Mouse (Mus musculus) lung, adult 2 months (tissue): Measurements from ENCODE around the gene Gm20696. TPM values are rescaled to one million over a fixed set of nuclear protein-coding genes. Genes with fewer than 3 reads are reported as not detected.

Experiments used
- DNase-seq: peaks from one replicate; pipeline ENCODE4 v3.0.0; 2022
- H3K4me1 ChIP-seq: fragments of 200-500 bp; 2 replicates; pipeline ENCODE4 v1.6.1; 2011; ENCODE audit warnings: low read length; ENCODE audit not compliant: control insufficient read depth, insufficient read depth
- H3K4me3 ChIP-seq: fragments of 200-500 bp; replicated peaks from 2 replicates; pipeline ENCODE3; 2011; ENCODE audit warnings: low read depth, mild to moderate bottlenecking, control low read depth, low read length; ENCODE audit errors: extremely low read depth
- CTCF ChIP-seq: fragments of 200-500 bp; IDR thresholded peaks from 2 replicates; pipeline ENCODE4 v1.5.1; 2011; ENCODE audit warnings: mild to moderate bottlenecking, low read length, control low read depth; ENCODE audit not compliant: insufficient read depth
- POLR2A ChIP-seq: fragments of 200-500 bp; IDR thresholded peaks from 2 replicates; pipeline ENCODE4 v1.6.1; 2011; ENCODE audit warnings: low read depth, mild to moderate bottlenecking, control low read depth, low read length, borderline replicate concordance; ENCODE audit errors: extremely low read depth
- WGBS: fragments of 180-500 bp; shearing (Covaris S2); methylation state at CpG from one replicate; pipeline ENCODE4 v1.1.7; 2018; 5-methylcytosine and 5-hydroxymethylcytosine counted together
- polyA plus RNA-seq: library from polyadenylated mRNA; depleted of rRNA; stranded (reverse); fragments of >200 nt; gene quantifications from 2 replicates; pipeline ENCODE4 v1.2.3, GENCODE M21; 2012

The Gm20696 gene
- polyA plus RNA-seq, 1 experiment, result 1.4 TPM

DNA sequence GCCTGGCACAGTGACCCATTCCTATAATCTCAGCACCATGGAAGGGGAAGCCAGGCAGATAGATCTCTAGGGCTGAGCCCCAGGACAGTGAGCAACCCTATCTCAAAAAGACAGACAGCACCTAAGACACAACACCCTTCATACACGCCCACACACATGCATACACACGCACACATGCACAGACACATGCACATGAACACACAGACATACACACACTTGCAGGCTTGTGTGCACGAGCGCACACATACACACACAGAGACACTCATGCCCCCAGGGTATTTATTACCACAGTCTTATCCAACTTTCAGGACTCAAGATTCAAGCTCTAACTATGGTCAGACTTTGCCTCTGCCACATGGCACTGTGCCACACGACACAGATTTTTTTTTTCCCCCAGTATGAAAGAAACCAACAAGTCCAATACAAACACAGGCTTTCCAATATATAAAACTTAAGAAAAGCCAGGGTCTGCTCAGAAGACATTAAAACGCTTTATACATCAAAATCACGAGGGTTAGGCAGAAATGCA is 182.3 kb downstream of the Gm20696 start:
- no peak overlapping the region for H3K4me3 ChIP-seq
- H3K4me1 ChIP-seq, result peaks cover 10% of the 10 kb centered on the region
- no peak for TF ChIP-seq POLR2A
- no peak for TF ChIP-seq CTCF
- WGBS, result 81% methylated on average over 7 of the region's 7 CpGs
- DNase-seq, result no peak

DNA sequence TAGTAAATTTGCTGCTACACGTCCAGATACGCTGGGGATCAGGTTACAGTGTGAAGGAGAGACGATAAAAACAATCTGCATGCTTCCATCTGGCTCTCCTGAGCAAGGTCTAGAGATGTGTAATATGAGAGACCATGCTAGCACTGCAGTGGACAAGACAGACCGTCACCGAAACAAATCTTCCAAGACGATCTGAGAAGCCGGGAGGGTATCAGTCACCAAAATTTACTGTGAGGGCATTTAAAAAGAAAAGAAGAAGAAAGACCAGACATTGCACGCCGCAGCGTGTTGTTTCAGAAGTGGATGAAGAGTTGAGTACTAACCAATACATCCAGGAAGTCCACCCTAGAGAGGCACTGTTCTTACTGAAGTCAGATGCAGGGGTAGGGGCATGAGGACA is 183.0 kb downstream of the Gm20696 start:
- H3K4me3 ChIP-seq, result no peak overlapping the region
- no peak for DNase-seq
- 91% methylated on average over 10 of the region's 10 CpGs for WGBS
- peaks cover 10% of the 10 kb centered on the region for H3K4me1 ChIP-seq
- TF ChIP-seq POLR2A (no peak), CTCF (no peak)

DNA sequence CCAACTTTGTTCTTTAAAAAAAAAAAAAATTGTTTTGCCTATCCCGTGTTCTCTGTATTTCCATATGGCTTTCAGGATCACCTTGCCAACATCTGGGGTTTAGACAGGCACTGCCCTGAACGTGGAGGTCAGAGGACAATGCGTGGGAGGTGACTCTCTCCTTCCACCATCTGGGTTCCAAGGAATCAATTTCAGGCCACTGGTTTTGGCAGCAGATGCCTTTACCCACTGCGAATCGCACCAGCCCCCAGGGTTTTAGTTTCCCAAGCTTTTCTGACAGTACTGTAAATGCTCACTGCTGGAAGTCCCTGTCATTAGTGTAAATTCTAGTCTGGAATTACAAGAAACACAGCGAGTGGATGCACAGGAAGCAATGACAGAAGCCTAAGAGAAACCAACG is 185.0 kb downstream of the Gm20696 start:
- no peak overlapping the region for H3K4me3 ChIP-seq
- TF ChIP-seq CTCF (no peak), POLR2A (no peak)
- peaks cover 10% of the 10 kb centered on the region for H3K4me1 ChIP-seq
- DNase-seq, result no peak
- WGBS, result 82% methylated on average over 7 of the region's 7 CpGs

DNA sequence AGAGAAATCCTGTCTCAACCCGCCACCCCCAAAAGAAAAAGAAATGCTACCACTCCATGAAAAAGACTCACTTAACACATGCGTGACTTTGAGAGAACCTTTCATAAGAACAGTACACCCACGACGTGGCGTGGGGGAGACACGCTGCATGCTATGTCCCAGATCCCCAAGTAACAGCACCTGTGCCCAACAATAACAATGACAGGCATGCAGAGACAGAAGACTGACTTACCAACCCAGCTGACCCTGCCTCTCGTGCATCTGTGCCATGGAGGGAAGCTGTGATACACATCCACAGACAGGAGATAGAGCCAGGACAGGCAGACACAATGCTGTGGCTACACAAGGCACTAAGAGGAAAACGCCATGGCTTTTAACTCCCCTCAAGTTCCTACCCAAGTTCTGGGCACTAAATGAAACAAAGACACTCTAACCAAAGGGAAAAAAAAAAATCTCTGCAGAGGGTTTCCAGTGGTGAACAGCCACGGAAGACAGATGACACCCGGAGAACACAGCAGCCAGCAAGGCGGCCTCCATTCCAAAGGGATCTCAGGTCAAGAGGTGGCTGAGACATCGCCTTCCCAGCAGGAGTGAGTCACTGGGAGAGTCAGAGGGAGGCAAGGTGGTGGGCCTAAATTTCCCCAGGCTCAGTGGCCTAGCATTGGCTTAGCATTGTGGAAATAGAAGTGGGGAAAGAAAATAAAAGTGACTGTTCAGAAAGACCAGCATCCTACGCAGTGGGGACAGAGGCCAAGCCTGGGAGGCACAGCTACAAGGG is 187.5 kb downstream of the Gm20696 start:
- no peak overlapping the region for H3K4me3 ChIP-seq
- TF ChIP-seq POLR2A, result no peak
- TF ChIP-seq CTCF, result no peak
- peaks cover 2% of the 10 kb centered on the region; the same call in 1 of the 2 replicates for H3K4me1 ChIP-seq
- 86% methylated on average over 13 of the region's 13 CpGs for WGBS
- no peak for DNase-seq

DNA sequence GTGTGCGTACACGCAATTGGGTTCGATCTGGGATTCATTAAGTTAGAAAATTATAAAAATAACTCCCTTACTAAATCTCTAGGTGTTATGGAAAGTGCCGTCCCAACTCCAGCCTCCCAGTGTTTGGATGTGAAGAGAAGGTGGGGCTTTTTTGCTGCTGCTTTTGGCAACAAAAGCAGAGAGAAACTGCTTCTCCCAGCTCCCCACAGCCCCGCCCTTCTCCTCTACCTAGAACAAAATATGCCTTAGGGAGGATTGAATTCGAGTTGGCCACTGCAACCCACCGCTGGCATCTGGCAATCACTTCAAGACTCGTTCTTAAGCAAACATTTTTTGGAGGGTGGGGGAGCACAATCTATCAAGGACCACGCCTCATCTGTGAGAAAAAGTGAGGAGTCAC is 191.6 kb downstream of the Gm20696 start:
- WGBS, result 66% methylated on average over 9 of the region's 9 CpGs
- TF ChIP-seq POLR2A (no peak), CTCF (no peak)
- peaks cover 4% of the 10 kb centered on the region; the same call in 1 of the 2 replicates for H3K4me1 ChIP-seq
- no peak overlapping the region for H3K4me3 ChIP-seq
- DNase-seq, result no peak

DNA sequence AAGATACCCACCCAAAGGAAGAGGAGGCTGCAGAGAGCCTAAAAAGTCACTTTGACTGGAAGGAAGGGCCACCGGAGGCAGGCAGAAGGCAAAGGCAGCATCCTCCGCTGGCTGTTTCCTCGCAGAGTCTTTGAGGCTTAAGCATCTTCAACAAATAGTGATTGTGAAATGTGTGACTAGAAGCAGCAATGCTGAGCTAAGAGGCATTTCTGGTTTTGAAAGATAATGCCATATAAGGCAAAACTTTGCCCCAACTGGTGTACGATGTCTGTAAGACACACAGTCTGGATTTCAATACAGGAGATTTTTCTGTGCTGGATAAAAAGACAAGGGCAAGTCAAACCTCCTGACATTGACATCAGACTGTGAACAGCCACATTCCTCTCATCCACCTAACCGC is 195.7 kb downstream of the Gm20696 start:
- TF ChIP-seq CTCF, result no peak
- TF ChIP-seq POLR2A, result no peak
- Histone ChIP-seq H3K4me3 (no peak overlapping the region), H3K4me1 (peaks cover 4% of the 10 kb centered on the region; the same call in 1 of the 2 replicates)
- WGBS, result 80% methylated on average over 5 of the region's 5 CpGs
- no peak for DNase-seq

DNA sequence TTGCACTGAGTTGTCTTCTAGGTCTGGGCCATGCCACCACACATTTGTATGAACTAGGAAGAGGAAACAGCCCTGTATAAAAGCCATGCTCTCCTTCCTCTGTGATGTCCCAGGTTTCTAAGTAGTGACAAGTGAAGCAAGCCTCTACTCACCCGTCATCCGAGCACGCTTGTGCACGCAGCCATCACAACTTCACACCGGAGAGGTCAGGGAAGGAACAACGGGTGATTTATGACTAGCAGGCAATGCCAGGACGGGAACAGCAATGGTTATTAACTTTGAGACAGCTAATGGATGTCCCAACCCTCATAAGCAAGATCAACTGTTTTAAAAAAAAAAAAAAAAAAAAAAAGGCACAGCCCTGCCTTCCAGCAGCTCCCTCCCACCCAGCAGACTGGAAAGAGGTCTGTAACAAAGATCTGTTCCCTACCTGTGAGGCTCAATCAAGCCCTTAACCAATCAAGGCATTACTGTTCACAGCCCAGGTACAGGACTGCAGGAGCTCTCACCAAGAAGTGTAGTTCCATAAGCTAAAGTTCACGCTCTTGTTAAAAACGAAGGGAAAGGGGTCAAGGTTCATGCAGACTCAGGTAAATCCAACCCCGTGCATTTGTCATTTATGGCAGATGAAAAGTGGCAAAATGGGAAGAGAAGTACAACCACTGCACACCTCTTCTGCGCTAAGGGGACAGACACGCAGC is 197.3 kb downstream of the Gm20696 start:
- Histone ChIP-seq H3K4me3 (no peak overlapping the region), H3K4me1 (peaks cover 4% of the 10 kb centered on the region; the same call in 1 of the 2 replicates)
- whole genome bisulfite sequencing, result 89% methylated on average over 12 of the region's 12 CpGs
- no peak for DNase-seq
- TF ChIP-seq CTCF (no peak), POLR2A (no peak)

DNA sequence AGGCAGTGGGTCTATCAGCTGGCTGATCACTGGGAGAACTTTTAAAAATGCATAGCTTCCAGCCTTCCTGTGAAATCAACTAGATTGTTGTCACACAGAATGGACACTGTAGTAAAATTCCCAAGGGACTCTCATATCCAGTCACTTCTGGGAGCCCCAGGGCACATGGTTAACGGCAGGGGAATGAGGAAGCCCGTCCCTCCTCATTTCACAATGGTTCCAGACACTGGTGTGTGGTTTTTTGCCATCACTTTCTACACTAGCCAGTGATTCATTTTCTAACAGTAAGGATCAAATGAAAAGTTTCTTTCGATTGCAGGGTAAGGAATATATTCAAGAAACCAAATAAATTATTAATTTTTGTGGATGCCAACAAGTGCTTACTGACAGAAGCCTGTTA is 198.8 kb downstream of the Gm20696 start:
- DNase-seq, result no peak
- no peak for TF ChIP-seq CTCF
- TF ChIP-seq POLR2A, result no peak
- WGBS, result 75% methylated on average over 3 of the region's 3 CpGs
- no peak overlapping the region for H3K4me3 ChIP-seq
- no peaks in the 10 kb centered on the region for H3K4me1 ChIP-seq

DNA sequence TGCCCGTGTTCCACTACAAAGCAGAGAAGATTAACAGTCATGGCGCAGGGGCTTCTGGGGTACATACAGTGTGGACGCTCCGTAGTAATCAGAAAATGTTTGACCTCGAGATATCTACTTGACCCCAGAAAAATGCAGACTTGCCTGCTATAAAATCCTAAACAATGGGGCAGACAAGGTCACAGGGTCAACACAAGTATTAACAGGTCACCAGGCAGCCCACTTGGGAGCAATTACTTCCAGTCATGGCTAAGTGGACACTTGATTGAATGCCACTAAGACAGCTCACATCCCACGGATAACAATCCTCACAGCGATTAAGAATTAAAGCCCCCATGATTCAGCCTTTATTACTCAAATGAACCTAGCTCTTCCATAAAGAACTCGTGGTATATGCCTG is 199.5 kb downstream of the Gm20696 start:
- 66% methylated on average over 8 of the region's 8 CpGs for WGBS
- Histone ChIP-seq H3K4me3 (no peak overlapping the region), H3K4me1 (no peaks in the 10 kb centered on the region)
- no peak for DNase-seq
- TF ChIP-seq CTCF (no peak), POLR2A (no peak)
